Mouse (Mus musculus) c-Kit-positive CD71-positive TER-119-negative erythroid progenitor cells, embryonic 14.5 days (primary cell): ENCODE measurements at regions not wholly inside any gene's neighbourhood (a gene's known extent, or its start where the extent isn't known, plus 50 kb on each side); places are given as distances from the start of the nearest gene placed in this dataset.

ENCODE experiments used
- DNase-seq: peaks from one replicate; pipeline ENCODE4 v3.0.0-alpha.2; 2013; ENCODE audit warnings: low read depth

DNA sequence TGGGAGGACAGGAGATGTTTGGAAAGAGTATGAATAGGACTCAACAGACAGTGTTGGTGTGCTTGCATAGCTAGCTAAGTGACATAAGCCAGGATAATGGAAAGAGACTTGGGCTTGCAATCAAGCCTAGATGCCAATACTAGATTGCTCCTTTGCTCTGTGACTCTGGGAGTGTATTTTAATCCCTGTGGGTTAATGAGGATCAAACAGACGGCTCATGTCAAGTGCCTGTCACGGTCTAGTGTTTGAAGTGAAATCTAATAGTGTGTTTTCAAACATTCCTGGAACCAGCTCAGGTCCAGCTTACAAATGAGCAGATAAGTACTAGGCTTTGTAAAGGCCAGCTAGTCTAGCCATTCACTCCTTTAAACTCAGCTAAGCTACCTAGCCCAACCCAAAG, 64.1 kb upstream of the Ranbp3l start:
- DNase-seq, result no peak

DNA sequence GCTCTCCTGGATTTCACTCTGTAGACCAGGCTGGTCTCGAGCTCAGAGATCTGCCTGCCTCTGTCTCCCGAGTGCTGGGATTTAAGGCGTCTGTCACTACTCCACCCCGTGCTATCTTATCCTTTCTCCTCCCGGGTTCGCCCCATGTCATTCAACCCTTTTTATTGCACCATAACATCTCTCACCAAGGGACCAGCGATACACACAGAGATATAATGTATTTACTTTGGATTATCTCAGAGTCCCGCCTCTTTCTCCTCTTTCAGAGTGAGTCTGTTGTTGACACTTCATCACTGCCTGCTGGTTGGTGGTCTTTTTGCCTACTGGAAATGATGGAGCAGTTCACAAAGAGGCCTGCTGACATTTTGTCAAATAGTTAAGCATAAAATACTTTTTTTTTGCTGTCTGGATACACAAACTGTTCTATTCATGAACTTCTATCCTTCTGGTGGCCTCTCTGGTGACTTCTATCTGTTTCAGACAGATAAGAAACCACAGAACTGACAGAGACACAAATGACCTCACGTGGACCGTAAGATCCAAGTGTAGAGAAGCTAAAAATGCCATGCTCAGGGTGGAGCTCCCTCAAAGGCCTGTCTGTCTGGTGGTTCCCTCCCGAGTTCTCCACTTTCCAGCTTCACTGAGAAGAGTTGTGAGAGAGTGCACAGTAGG, 70.1 kb upstream of the Ranbp3l start:
- DNase-seq, result peak; percentile 46

DNA sequence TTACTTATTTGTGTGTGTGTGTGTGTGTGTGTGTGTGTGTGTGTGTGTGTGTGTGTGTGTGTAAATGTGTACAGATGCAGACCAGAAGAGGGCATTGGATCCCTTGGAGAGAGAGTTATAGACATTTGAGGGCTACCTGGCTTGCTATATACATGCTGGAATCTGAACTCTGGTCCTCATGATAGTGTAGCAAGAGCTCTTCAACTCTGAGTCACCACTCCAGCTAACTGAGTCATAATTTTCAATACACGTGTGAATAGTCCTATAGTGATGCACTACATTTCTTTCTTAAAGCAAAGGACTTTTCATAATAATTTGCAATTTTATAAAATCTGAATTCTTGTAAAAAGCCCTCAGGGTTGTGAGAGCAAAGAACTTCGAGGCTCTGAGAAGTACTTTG, 70.9 kb upstream of the Ranbp3l start:
- DNase-seq, result no peak

DNA sequence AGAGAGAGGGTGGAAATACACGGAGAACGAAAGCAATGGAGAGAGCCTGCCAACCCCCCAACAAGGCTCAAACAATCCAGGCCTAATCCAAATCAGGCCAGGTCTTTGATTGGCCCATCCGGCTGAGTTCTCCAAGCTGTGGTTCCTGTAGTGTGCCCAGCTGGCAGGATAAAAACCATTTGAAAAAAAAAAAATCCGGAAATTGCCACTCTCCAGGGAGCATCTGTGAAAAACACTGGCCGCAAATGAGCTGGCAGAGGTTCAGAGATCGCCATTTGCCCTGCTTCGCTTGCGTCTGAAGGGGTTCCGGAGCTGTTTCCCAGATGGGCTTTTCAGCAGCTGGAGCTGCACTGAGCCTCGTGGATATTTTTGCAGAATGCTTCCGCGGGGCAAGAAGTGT, 71.4 kb upstream of the Ranbp3l start:
- no peak for DNase-seq

- DNase-seq, result no peak
Measured at GRCm38 (mm10) chr15:8885585-8885984, 82.2 kb upstream of the Ranbp3l start.

DNA sequence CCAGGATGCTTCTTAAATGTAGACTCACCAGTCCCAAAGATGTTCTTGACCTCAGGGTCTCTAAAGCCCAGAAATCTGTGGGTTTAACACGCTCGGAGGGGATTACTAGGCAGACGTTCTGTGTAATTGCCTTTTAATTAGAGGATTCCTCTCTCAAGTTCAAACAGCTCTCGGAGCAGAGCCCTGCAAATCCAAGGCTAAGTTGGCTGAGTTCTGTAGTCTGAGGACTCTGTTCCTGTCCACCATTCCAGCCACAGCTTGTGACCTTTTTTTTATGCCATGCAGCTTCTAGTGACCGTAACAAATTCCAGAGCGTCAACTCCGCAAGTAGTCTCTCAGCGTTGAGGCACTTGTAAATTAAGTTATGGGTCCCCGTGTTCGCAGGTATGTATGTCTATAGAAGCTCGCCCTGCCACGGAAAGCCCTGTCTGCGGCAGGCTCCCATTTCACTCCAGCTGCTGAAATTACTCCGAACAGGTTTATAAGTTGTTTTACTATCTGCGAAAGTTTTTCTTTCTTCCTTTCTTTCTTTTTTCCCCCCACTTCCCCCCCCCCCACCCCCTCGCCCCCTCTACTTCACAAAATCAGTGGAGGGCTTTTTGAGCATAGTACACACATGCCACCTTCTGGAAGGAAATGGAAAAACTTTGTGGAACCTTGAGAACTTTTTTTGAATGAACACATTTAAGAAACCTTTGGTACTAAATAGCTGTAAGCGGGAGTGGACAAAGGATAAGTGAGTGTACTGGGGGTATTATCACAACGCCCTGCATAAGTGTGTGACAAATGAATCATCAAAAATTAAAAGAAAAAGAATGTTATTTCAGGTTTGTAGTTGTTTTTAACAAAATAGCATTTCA, 82.9 kb upstream of the Ranbp3l start:
- no peak for DNase-seq

DNA sequence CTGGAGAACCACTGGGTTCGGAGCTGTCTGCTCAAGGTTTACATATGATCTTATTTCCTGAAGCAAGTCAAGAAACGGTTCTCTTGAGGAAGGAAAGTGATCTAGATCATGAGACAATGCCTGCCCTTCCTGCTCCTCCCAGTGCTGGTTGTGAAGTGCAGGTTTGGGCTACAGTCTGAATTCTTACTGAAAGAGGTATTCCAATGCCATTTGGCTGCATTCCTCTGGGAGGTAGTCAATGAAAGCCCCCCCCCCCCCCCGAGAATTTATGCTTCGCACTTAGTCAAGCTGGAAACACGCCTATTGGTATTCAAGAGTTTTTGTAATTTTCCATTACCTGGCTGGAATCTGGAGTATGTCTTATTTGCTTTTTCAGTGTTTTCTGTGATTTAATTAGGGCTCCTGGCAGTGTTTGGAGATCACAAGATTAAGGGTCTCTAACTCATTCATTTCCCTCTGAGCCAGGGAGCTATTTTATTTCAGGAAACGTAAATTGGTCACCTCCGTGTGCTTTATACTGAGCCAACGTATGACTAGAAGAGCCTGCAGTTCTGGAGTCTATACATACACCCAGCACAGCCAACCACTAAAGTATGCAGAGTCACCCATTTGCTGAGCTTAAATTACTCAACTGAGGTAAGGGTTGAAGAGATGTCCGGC, 84.7 kb upstream of the Ranbp3l start:
- DNase-seq, result no peak

GRCm38 (mm10) chr15:8874884-8875493, 92.8 kb upstream of the Ranbp3l start:
- DNase-seq, result no peak

DNA sequence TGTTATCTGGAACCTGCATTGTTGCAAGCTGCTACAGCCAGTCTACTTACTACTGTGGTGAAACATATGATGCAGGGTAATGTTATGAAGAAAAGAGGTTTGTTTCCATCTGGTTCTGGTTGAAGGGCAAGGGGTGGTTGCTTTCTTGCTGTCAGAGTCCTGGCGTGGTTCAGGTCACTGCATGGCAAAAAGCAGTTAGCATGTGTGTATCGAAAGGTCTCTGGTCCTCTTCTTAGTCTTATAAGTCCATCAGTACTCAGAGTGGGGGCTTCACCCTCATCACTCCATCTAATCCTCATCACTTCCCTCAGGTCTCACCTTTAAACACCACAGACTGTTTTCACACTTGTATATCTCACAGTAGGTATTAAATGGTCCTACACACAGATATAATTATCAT, 99.7 kb upstream of the Ranbp3l start:
- DNase-seq, result no peak

- no peak for DNase-seq
Measured at GRCm38 (mm10) chr15:8867160-8867891, 100.4 kb upstream of the Ranbp3l start.

DNA sequence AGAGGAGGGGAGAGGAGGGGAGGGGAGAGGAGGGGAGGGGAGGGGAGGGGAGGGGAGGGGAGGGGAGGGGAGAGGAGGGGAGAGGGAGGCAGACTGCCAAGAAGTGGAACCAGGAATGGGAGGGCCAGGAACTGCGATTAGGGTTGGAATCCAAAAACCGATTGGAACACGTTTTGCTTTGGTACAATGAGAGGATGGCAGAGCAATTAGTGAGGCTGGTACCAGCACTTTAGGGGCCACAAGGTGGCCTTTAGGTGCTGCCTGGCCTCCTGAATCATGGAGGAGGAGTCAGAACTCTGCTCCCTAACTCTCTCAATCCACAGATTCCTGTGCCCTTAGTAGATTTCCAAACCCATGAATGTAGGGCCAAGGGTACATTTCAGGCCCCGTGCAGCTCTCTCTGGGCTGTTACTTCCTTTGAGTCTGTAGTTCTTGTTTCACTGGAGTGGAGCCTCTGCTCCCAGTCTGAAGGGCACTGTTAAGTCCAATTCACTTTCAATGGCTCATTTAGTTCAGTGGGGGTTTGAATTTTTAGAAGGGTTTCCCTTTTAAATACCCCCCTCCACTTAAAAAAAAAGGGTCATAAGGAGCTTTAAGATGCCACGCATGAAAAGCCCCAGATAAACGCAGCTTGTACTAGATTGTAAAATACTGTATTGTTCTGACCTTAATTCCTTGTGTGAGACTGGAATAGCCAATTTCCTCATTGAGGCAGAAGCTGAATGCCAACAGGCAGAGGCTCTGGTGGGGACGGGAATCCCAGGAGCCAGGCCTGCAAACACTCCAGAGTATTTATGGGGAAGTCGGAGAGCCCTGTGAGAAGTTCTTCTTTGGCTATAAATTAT, 102.4 kb upstream of the Ranbp3l start:
- no peak for DNase-seq

- DNase-seq, result no peak
Measured at GRCm38 (mm10) chr15:8856419-8857084, 111.2 kb upstream of the Ranbp3l start.

DNA sequence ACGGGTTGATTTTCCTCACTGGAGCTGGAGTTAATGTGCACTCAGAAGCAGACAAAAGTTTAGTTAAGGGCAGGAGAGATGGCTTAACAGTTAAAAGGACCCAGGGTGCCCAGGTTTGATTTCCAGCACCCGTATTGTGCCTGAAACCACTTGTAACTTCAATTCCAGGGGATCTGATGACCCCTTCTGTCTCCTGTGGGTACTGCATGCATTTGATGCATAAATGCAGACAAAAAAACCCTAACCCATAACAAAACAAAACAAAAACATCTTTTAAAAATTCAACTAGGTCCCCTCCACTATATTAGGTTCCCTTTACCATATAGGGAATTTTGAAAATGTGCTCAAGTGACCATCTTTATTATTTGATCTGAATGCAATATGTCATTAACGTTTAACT, 112.2 kb upstream of the Ranbp3l start:
- DNase-seq, result no peak

DNA sequence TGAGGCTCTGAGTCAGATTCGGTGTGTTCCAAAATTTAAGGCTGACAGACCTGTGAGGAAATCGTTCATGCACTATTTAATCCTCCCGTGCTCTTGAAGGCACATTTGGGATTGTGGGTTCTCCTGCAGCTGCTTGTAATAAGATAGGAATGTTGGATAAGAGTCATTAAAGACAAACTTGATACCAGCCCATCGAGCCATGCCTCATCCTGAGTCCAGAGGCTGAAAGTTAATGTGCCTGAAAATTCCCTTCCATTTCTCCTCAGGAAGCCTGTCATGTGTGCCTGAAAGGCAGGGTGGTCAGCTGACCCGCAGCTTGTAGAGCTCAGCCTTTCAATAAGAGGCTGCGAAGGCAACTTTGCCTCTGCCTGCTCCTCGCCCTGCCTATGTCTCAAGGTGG, 113.4 kb upstream of the Ranbp3l start:
- DNase-seq, result no peak

GRCm38 (mm10) chr15:8850996-8851395, 116.8 kb upstream of the Ranbp3l start:
- DNase-seq, result no peak

- DNase-seq, result no peak
Measured at GRCm38 (mm10) chr15:8849413-8849812, 118.3 kb upstream of the Ranbp3l start.

DNA sequence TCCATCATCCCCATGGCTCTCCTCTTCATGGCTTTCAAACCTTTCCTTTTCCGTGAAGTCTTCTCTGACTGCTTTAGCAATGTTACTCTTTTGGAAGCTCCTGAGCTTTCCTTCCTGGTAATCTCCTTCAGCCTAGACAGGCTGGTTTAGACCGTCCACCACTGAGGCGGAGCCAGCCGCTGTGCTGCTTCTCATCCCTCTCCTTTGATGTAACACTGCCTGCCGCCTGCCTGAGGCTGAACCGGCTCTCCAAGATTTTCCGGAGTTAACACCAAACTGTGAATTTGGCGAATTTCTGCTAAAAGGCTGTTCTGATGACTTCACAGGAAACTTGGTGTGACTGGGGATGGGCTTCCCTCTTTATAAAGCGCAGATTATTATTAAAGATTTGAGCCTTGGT, 125.6 kb upstream of the Ranbp3l start:
- DNase-seq, result no peak

DNA sequence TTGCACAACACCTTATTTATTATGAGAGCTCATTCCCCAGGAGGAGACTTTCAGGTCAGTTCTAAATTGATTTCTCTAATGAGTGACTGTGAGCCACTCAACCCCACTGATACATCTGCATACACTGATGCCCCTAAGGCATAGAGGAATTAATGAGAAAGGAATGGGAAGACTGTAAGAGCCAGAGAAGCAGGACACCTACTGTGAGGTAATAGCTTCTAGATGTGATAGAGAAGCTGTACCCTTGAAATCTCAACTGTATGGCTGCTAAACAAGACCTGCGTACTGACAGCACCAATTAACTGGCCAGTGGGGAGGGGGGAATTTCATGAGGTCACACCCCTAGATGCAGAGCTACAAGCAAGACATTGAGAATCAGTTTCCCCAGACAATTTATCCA, 128.3 kb upstream of the Ranbp3l start:
- no peak for DNase-seq

- DNase-seq, result no peak
Measured at GRCm38 (mm10) chr15:8834151-8834550, 123.6 kb upstream of the Slc1a3 start.

GRCm38 (mm10) chr15:8832970-8833369, 122.4 kb upstream of the Slc1a3 start:
- DNase-seq, result no peak
